Comparison of ENCODE assay signal across 7 mouse cellular contexts in genomic region chr11:115163568-115164150, GRCm38 (mm10). TPM values are rescaled to one million over a fixed set of nuclear protein-coding genes. Genes with fewer than 3 reads are reported as not detected.
A peak's percentile ranks its signal among the peaks of the same experiment; 100 is the strongest.
DNase-seq lines count a peak whose midpoint lies in the region; ATAC-seq and TF ChIP-seq lines count a peak whose summit lies in the region.

No protein-coding gene starts in this region.

- peak overlapping the region; percentile 20; the same call in 1 of the 2 replicates for H3K27ac ChIP-seq in hindbrain, embryonic 14.5 days
- no peak overlapping the region for H3K27ac ChIP-seq in liver, embryonic 14.5 days
- H3K27ac ChIP-seq in olfactory bulb, adult 2 months (ENCODE audit: insufficient read depth, low read depth, low read length) = no peak overlapping the region

- H3K4me3 ChIP-seq in hindbrain, embryonic 14.5 days (replicated peaks; ENCODE audit: low read length) = peak overlapping the region; percentile 56
- peak overlapping the region; percentile 71 to 90 for H3K4me3 ChIP-seq in liver, embryonic 14.5 days (ENCODE audit: insufficient read depth in 1 of 2, low read depth in 2 of 2, low read length in 2 of 2)
- H3K4me3 ChIP-seq in olfactory bulb, adult 2 months (ENCODE audit: insufficient read depth, low read depth, low read length) = peak overlapping the region; percentile 49

- no peak for TF ChIP-seq POLR2A in olfactory bulb, adult 2 months (IDR thresholded peaks at IDR 0.05; ENCODE audit: insufficient read depth, low read depth, low read length)

- ATAC-seq in hindbrain, embryonic 14.5 days (ENCODE audit: low FRiP score) = no peak; the same call in 1 of the 2 replicates
- peak; percentile 17; the same call in 1 of the 2 replicates for ATAC-seq in liver, embryonic 14.5 days (ENCODE audit: insufficient read depth)

- peak; percentile 66 for DNase-seq in 3T3-L1 (ENCODE audit: low read depth, low spot score)
- peak; percentile 81 for DNase-seq in CD4-positive helper T cell, adult 2 months (ENCODE audit: low read depth, low spot score)
- DNase-seq in embryo, embryonic 11 days = peak; percentile 77
- DNase-seq in hindbrain, embryonic 14.5 days (ENCODE audit: low spot score) = no peak
- DNase-seq in liver, embryonic 14.5 days (ENCODE audit: low read depth in 3 of 3, low spot score in 3 of 3) = no peak
- no peak for DNase-seq in frontal cortex, postnatal 14 days (ENCODE audit: low spot score in 2 of 2)

- H3K4me1 ChIP-seq in hindbrain, embryonic 14.5 days (replicated peaks; ENCODE audit: control insufficient read depth, insufficient read depth, low read length) = peaks cover 13% of the 10 kb centered on the region; the same call in 1 of the 2 replicates
- H3K4me1 ChIP-seq in liver, embryonic 14.5 days (replicated peaks; ENCODE audit: control insufficient read depth in 2 of 2, insufficient read depth in 2 of 2, low read length in 1 of 2) = peaks cover 12 to 25% of the 10 kb centered on the region in 2 experiments
- peaks cover 27% of the 10 kb centered on the region for H3K4me1 ChIP-seq in olfactory bulb, adult 2 months (ENCODE audit: control insufficient read depth, insufficient read depth, low read length)

- no peaks in the 10 kb centered on the region for H3K9me3 ChIP-seq in hindbrain, embryonic 14.5 days (ENCODE audit: control insufficient read depth, low read length)
- no peaks in the 10 kb centered on the region for H3K9me3 ChIP-seq in liver, embryonic 14.5 days (ENCODE audit: control insufficient read depth, low read length)

- no peaks in the 10 kb centered on the region for H3K36me3 ChIP-seq in hindbrain, embryonic 14.5 days (replicated peaks; ENCODE audit: control insufficient read depth, insufficient read depth)
- H3K36me3 ChIP-seq in liver, embryonic 14.5 days (replicated peaks; ENCODE audit: control insufficient read depth, insufficient read depth, low read depth) = no peaks in the 10 kb centered on the region

- peak; percentile 34; the same call in 1 of the 2 replicates for TF ChIP-seq CTCF in liver, embryonic 14.5 days (IDR thresholded peaks at IDR 0.05; ENCODE audit: low read depth)
- TF ChIP-seq CTCF in olfactory bulb, adult 2 months (IDR thresholded peaks at IDR 0.05; ENCODE audit: insufficient read depth, low read depth, low read length) = no peak

- peak overlapping the region; percentile 72 for H3K4me2 ChIP-seq in hindbrain, embryonic 14.5 days (replicated peaks)
- peak overlapping the region; percentile 90 for H3K4me2 ChIP-seq in liver, embryonic 14.5 days (ENCODE audit: low read depth)

- peaks cover 51% of the 10 kb centered on the region for H3K27me3 ChIP-seq in hindbrain, embryonic 14.5 days (ENCODE audit: control insufficient read depth, insufficient read depth, low read length)
- H3K27me3 ChIP-seq in liver, embryonic 14.5 days (ENCODE audit: control insufficient read depth, insufficient read depth, low read length) = peaks cover 5% of the 10 kb centered on the region

- no peak for TF ChIP-seq EP300 in liver, embryonic 14.5 days (IDR thresholded peaks at IDR 0.05; ENCODE audit: low read depth)

- under 1% methylated on average over 47 of the region's 47 CpGs for WGBS in hindbrain, embryonic 14.5 days
- WGBS in liver, embryonic 14.5 days (ENCODE audit: insufficient replicate concordance) = under 1% methylated on average over 47 of the region's 47 CpGs
- WGBS in olfactory bulb, adult 2 months = under 1% methylated on average over 47 of the region's 47 CpGs

- H3K9ac ChIP-seq in hindbrain, embryonic 14.5 days = peak overlapping the region; percentile 60
- H3K9ac ChIP-seq in liver, embryonic 14.5 days (replicated peaks) = peak overlapping the region; percentile 81

RNA-seq across cellular contexts. Expression of gene Slc9a3r1, which starts 0.5 kb away (rescaled TPM):
- polyA plus RNA-seq in hindbrain, embryonic 14.5 days (2014; fragmentation: Nextera tagmentation; extraction: Ambion mirVana) = 60.5 and 65.9 TPM in 2 replicates
- 37.9 and 41.4 TPM in 2 replicates for polyA plus RNA-seq in liver, embryonic 14.5 days (2012; rRNA removed)
- polyA plus RNA-seq in liver, embryonic 14.5 days (2014; fragmentation: Nextera tagmentation; extraction: Ambion mirVana) = 49.6 and 58.3 TPM in 2 replicates
- polyA plus RNA-seq in olfactory bulb, adult 2 months (2012; ENCODE audit: insufficient read depth, insufficient read length, low replicate concordance, missing spikeins) = 241 TPM in 1 of 2 replicates, not detected in the other

RNA-seq across cellular contexts. Expression of gene Tmem104, which starts 23.6 kb away (rescaled TPM):
- polyA plus RNA-seq in hindbrain, embryonic 14.5 days (2014; fragmentation: Nextera tagmentation; extraction: Ambion mirVana) = 10.7 and 11.7 TPM in 2 replicates
- polyA plus RNA-seq in liver, embryonic 14.5 days (2012; rRNA removed) = 1.7 and 2.1 TPM in 2 replicates
- polyA plus RNA-seq in liver, embryonic 14.5 days (2014; fragmentation: Nextera tagmentation; extraction: Ambion mirVana) = 4.0 and 4.1 TPM in 2 replicates
- not detected in 2 replicates for polyA plus RNA-seq in olfactory bulb, adult 2 months (2012; ENCODE audit: insufficient read depth, insufficient read length, low replicate concordance, missing spikeins)

RNA-seq across cellular contexts. Expression of gene Nat9, which starts 24.0 kb away (rescaled TPM):
- 18.2 and 20.0 TPM in 2 replicates for polyA plus RNA-seq in hindbrain, embryonic 14.5 days (2014; fragmentation: Nextera tagmentation; extraction: Ambion mirVana)
- polyA plus RNA-seq in liver, embryonic 14.5 days (2012; rRNA removed) = 6.0 and 7.7 TPM in 2 replicates
- 8.2 and 8.5 TPM in 2 replicates for polyA plus RNA-seq in liver, embryonic 14.5 days (2014; fragmentation: Nextera tagmentation; extraction: Ambion mirVana)
- not detected in 2 replicates for polyA plus RNA-seq in olfactory bulb, adult 2 months (2012; ENCODE audit: insufficient read depth, insufficient read length, low replicate concordance, missing spikeins)

RNA-seq across cellular contexts. Expression of gene Cd300lf, which starts 29.9 kb away (rescaled TPM):
- not detected in 2 replicates for polyA plus RNA-seq in hindbrain, embryonic 14.5 days (2014; fragmentation: Nextera tagmentation; extraction: Ambion mirVana)
- polyA plus RNA-seq in liver, embryonic 14.5 days (2012; rRNA removed) = 1.5 and 1.6 TPM in 2 replicates
- 0.97 and 1.1 TPM in 2 replicates for polyA plus RNA-seq in liver, embryonic 14.5 days (2014; fragmentation: Nextera tagmentation; extraction: Ambion mirVana)
- not detected in 2 replicates for polyA plus RNA-seq in olfactory bulb, adult 2 months (2012; ENCODE audit: insufficient read depth, insufficient read length, low replicate concordance, missing spikeins)

Comparison
In these comparisons a context has a peak if more than half of its experiments do, and no peak if none do; other contexts are left out.
1. DNase-seq: peak in 3T3-L1 (single experiment), CD4-positive helper T cell, adult 2 months (single experiment) and embryo, embryonic 11 days (single experiment); none in hindbrain, embryonic 14.5 days (single experiment), liver, embryonic 14.5 days (0 of 3) and frontal cortex, postnatal 14 days (0 of 2).
2. Peak in every context shown above with its lines, with median percentiles within 50 percentile points of each other: H3K4me3 ChIP-seq.